Mouse (Mus musculus) liver, embryonic 11.5 days (tissue): ENCODE data around the gene Ing4. TPM values are rescaled to one million over a fixed set of nuclear protein-coding genes. Genes with fewer than 3 reads are reported as not detected.

ENCODE experiments used
- ATAC-seq: fragments of 200-750 bp; cut with Nextera tagmentation; replicated peaks from 2 replicates; pipeline ENCODE4 v1.8.0; 2017; ENCODE audit warnings: moderate number of reproducible peaks, mild to moderate bottlenecking, moderate TSS enrichment, moderate library complexity; ENCODE audit not compliant: low FRiP score
- DNase-seq: peaks from one replicate; pipeline ENCODE4 v3.0.0-alpha.2; 2017; ENCODE audit warnings: low spot score
- H3K27ac ChIP-seq: fragments of 300-500 bp; sonication (generic); 2 replicates; pipeline ENCODE4 v1.5.1; 2014; ENCODE audit warnings: mild to moderate bottlenecking, low read depth, low read length, control low read depth
- H3K27me3 ChIP-seq: fragments of 300-500 bp; sonication (generic); replicated peaks from 2 replicates; pipeline ENCODE4 v1.6.1; 2014; ENCODE audit warnings: low read length, mixed read lengths; ENCODE audit not compliant: control insufficient read depth, insufficient read depth
- H3K36me3 ChIP-seq: fragments of 300-500 bp; sonication (generic); 2 replicates; pipeline ENCODE4 v1.6.1; 2014; ENCODE audit warnings: mild to moderate bottlenecking, low read length, moderate library complexity, mixed read lengths; ENCODE audit not compliant: control insufficient read depth, insufficient read depth
- H3K4me1 ChIP-seq: fragments of 300-500 bp; sonication (generic); replicated peaks from 2 replicates; pipeline ENCODE4 v1.6.1; 2014; ENCODE audit warnings: low read length, mixed read lengths; ENCODE audit not compliant: control insufficient read depth, insufficient read depth
- H3K4me2 ChIP-seq: fragments of 300-500 bp; sonication (generic); 2 replicates; pipeline ENCODE4 v1.6.1; 2014; ENCODE audit warnings: mild to moderate bottlenecking, control low read depth, moderate library complexity
- H3K4me3 ChIP-seq: fragments of 300-500 bp; sonication (generic); 2 replicates; pipeline ENCODE4 v1.5.1; 2014; ENCODE audit warnings: low read depth, low read length, control low read depth
- H3K9ac ChIP-seq: fragments of 300-500 bp; sonication (generic); 2 replicates; pipeline ENCODE4 v1.6.1; 2014; ENCODE audit warnings: low read depth, low read length, control low read depth
- H3K9me3 ChIP-seq: fragments of 300-500 bp; sonication (generic); 2 replicates; pipeline ENCODE4 v1.6.1; 2016; ENCODE audit warnings: low read length, inconsistent platforms, mixed read lengths; ENCODE audit not compliant: control insufficient read depth
- WGBS: fragments of 180-500 bp; shearing (Covaris S2); extraction: QIAGEN DNeasy Blood & Tissue Kit; methylation state at CpG from one replicate; pipeline ENCODE4 v1.1.7; 2014; 5-methylcytosine and 5-hydroxymethylcytosine counted together
- microRNA-seq: library from miRNA; unstranded; fragments of <30 nt; microRNA quantifications from one replicate; pipeline ENCODE4, GENCODE M21; 2017; ENCODE audit warnings: borderline number of aligned reads
- polyA plus RNA-seq: library from polyadenylated mRNA; unstranded; fragments of >200 nt; fragmentation: Nextera tagmentation; extraction: Ambion mirVana; gene quantifications from 2 replicates; pipeline ENCODE4 v1.2.1, GENCODE M21; 2014

The Ing4 gene
- polyA plus RNA-seq, 1 experiment from 2014 or later, result 63.8 TPM

- Histone ChIP-seq H3K4me2 (peak overlapping the region; percentile 80), H3K9me3 (no peaks in the 10 kb centered on the region), H3K27me3 (no peaks in the 10 kb centered on the region), H3K4me3 (peak overlapping the region; percentile 98), H3K4me1 (peaks cover 31% of the 10 kb centered on the region), H3K36me3 (peaks cover 31% of the 10 kb centered on the region), H3K9ac (peak overlapping the region; percentile 94), H3K27ac (no peak overlapping the region)
- 67% methylated on average over 3 of the region's 3 CpGs for WGBS
- DNase-seq (no peak), ATAC-seq (no peak)
These were observed 59.0 kb downstream of the Ing4 start for GRCm38 (mm10) chr6:125098513-125098912.

Small RNA genes within 50 kb of the gene (microRNA-seq; reads per million reads assigned to microRNA genes)
- not detected for gene Mir7045

Other genes starting within 250 kb of the Ing4 start
- gene Spsb2, start 231.1 kb upstream of the Ing4 start, polyA plus RNA-seq, result 9.5 and 10.4 TPM in 2 replicates
- gene Tpi1, start 225.5 kb upstream of the Ing4 start, polyA plus RNA-seq, result 1,267 and 1,294 TPM in 2 replicates
- gene Usp5, start 210.3 kb upstream of the Ing4 start, polyA plus RNA-seq, result 115 and 118 TPM in 2 replicates
- 223 and 224 TPM in 2 replicates for gene Cdca3, start 210.2 kb upstream of the Ing4 start, polyA plus RNA-seq
- 0.29 and 0.74 TPM in 2 replicates for gene Gnb3, start 199.5 kb upstream of the Ing4 start, polyA plus RNA-seq
- gene P3h3, start 182.0 kb upstream of the Ing4 start, polyA plus RNA-seq, result 8.6 and 11.3 TPM in 2 replicates
- gene Gpr162, start 175.8 kb upstream of the Ing4 start, polyA plus RNA-seq, result 0.17 and 0.32 TPM in 2 replicates
- gene Cd4, start 151.5 kb upstream of the Ing4 start, polyA plus RNA-seq, result not detected in 2 replicates
- 0.35 and 0.64 TPM in 2 replicates for gene Lag3, start 128.1 kb upstream of the Ing4 start, polyA plus RNA-seq
- gene Ptms, start 119.7 kb upstream of the Ing4 start, polyA plus RNA-seq, result 75.1 and 80.6 TPM in 2 replicates
- 257 and 264 TPM in 2 replicates for gene Mlf2, start 108.4 kb upstream of the Ing4 start, polyA plus RNA-seq
- gene Cops7a, start 74.2 kb upstream of the Ing4 start, polyA plus RNA-seq, result 147 and 159 TPM in 2 replicates
- gene Pianp, start 43.1 kb upstream of the Ing4 start, polyA plus RNA-seq, result 0.30 and 0.40 TPM in 2 replicates
- 7.6 and 7.9 TPM in 2 replicates for gene Zfp384, start 30.6 kb upstream of the Ing4 start, polyA plus RNA-seq
- gene Acrbp, start 9.9 kb downstream of the Ing4 start, polyA plus RNA-seq, result 6.0 and 7.4 TPM in 2 replicates
- 2.6 and 3.2 TPM in 2 replicates for gene Lpar5, start 28.2 kb downstream of the Ing4 start, polyA plus RNA-seq
- 62.5 and 71.6 TPM in 2 replicates for gene Chd4, start 56.2 kb downstream of the Ing4 start, polyA plus RNA-seq
- gene Nop2, start 92.1 kb downstream of the Ing4 start, polyA plus RNA-seq, result 114 and 125 TPM in 2 replicates
- gene Iffo1, start 105.5 kb downstream of the Ing4 start, polyA plus RNA-seq, result 7.7 and 9.9 TPM in 2 replicates
- 2,450 and 2,526 TPM in 2 replicates for gene Gapdh, start 126.7 kb downstream of the Ing4 start, polyA plus RNA-seq
- 150 and 158 TPM in 2 replicates for gene Ncapd2, start 151.9 kb downstream of the Ing4 start, polyA plus RNA-seq
- gene Mrpl51, start 152.0 kb downstream of the Ing4 start, polyA plus RNA-seq, result 287 and 311 TPM in 2 replicates
- 1.7 and 2.3 TPM in 2 replicates for gene Vamp1, start 175.8 kb downstream of the Ing4 start, polyA plus RNA-seq
- gene Tapbpl, start 192.1 kb downstream of the Ing4 start, polyA plus RNA-seq, result 4.0 TPM in 2 replicates
- 2.7 and 3.2 TPM in 2 replicates for gene Cd27, start 197.2 kb downstream of the Ing4 start, polyA plus RNA-seq
- 0.12 TPM in 1 of 2 replicates, not detected in the other for gene Tuba3a, start 246.3 kb downstream of the Ing4 start, polyA plus RNA-seq